Mouse (Mus musculus) A20 (cell line): ENCODE measurements around the gene Wnt11.

ENCODE experiments used
- DNase-seq: peaks from one replicate; pipeline ENCODE4 v3.0.0-alpha.2; 2011; ENCODE audit warnings: low read depth, low spot score

Wnt11 gene

GRCm38 (mm10) chr7:98903884-98904283, 69.0 kb downstream of the Wnt11 start:
- DNase-seq: no peak
